Mouse (Mus musculus): ENCODE measurements around the gene Avpi1. TPM values are rescaled to one million over a fixed set of nuclear protein-coding genes. Genes with fewer than 3 reads are reported as not detected.

The Avpi1 gene
- 41.5 and 43.8 TPM in 2 replicates for polyA plus RNA-seq (2015; fragmentation: Nextera tagmentation; extraction: Ambion mirVana)

DNA sequence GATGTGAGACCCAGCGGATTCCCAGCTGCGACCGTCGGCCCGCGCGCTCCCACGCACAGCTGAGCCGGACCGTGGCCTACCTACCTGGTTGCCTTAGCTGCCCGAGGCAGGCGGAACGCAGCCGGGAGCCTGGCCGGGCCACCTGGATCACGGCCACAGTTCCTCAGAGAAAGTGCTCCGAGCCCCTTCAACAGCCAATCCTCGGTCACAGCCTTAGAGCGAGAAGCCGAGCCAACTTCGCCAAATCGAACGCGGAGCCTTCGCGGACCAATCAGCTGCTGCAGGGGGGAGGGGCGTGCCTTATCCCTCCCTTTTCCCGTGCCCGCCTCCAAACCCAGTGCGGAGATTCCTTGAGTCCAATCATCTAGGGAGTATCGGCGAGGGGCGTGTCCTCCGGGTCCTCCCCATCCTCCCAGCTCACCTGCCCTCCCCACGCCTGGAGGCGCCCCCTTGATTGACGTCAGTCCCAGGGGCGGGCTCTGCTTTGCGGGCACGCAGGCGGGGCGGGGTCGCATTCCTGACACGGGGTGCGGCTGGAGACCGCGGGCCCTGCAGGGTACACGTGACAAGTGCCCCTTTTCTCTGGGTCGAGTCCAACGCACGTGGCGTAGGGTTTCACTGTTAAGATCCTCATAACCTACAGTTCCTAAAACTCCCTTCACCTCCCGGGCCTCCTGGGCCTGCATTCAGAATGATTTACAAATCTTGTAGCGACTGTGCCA is at the start of gene Avpi1:
Avpi1 (minus strand) TSS at position 273 of the 722 bp plus-strand sequence.
- peak within 1 kb of the TSS; percentile 88 for H3K27ac ChIP-seq (ENCODE audit: low read length)
- ATAC-seq = peak; percentile 97
- under 1% methylated on average over 54 of the region's 54 CpGs for WGBS

GRCm38 (mm10) chr19:42177461-42177860 is 48.6 kb upstream of the Avpi1 start:
- Histone ChIP-seq H3K36me3 (ENCODE audit: control insufficient read depth, insufficient read depth, low read length) (no peaks in the 10 kb centered on the region; the same call in 1 of the 2 replicates), H3K9ac (ENCODE audit: low read depth, low read length) (no peak overlapping the region), H3K9me3 (ENCODE audit: control insufficient read depth, low read length) (no peaks in the 10 kb centered on the region), H3K27me3 (replicated peaks; ENCODE audit: control insufficient read depth, insufficient read depth, low read length) (no peaks in the 10 kb centered on the region), H3K4me3 (ENCODE audit: low read length) (no peak overlapping the region), H3K4me2 (ENCODE audit: low read depth, low read length) (no peak overlapping the region), H3K27ac (ENCODE audit: low read length) (no peak overlapping the region), H3K4me1 (ENCODE audit: control insufficient read depth, insufficient read depth, low read length) (no peaks in the 10 kb centered on the region)
- WGBS = 83% methylated on average over 2 of the region's 2 CpGs
- no peak for ATAC-seq

More for the DNA sequence above, at the start of gene Avpi1:
- H3K4me3 ChIP-seq (ENCODE audit: low read length) = peak within 1 kb of the TSS; percentile 62
- peak within 1 kb of the TSS; percentile 98 for H3K4me2 ChIP-seq (ENCODE audit: low read depth, low read length)
- H3K27me3 ChIP-seq (replicated peaks; ENCODE audit: control insufficient read depth, insufficient read depth, low read length) = no peaks in the 10 kb centered on the region
- H3K4me1 ChIP-seq (ENCODE audit: control insufficient read depth, insufficient read depth, low read length) = peaks cover 21% of the 10 kb centered on the region
- no peaks in the 10 kb centered on the region for H3K36me3 ChIP-seq (ENCODE audit: control insufficient read depth, insufficient read depth, low read length)
- no peaks in the 10 kb centered on the region for H3K9me3 ChIP-seq (ENCODE audit: control insufficient read depth, low read length)
- H3K9ac ChIP-seq (ENCODE audit: low read depth, low read length) = peak within 1 kb of the TSS; percentile 82

DNA sequence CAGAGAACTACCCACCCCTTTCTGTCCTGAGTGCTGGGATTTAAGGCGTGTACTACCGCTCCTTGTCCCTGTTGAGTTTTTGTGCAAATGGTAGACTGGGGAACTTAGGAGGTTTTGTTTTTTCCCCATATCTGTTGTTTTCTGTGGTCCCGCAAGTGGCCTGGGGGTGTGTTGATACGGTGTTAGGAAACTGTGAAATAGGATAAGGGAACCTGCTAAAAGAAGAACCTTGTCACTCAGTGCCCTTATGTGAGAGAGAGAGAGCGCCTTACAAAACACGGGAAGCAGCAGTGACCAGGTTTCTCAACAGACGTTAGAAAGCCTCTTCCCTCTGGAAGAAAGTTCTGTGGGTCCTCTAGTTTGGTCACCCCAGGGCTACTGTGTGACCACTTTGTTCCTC is 48.0 kb upstream of the Avpi1 start:
- no peaks in the 10 kb centered on the region for H3K4me1 ChIP-seq (ENCODE audit: control insufficient read depth, insufficient read depth, low read length)
- H3K9me3 ChIP-seq (ENCODE audit: control insufficient read depth, low read length) = no peaks in the 10 kb centered on the region
- 88% methylated on average over 7 of the region's 7 CpGs for WGBS
- H3K4me3 ChIP-seq (ENCODE audit: low read length) = no peak overlapping the region
- H3K36me3 ChIP-seq (ENCODE audit: control insufficient read depth, insufficient read depth, low read length) = no peaks in the 10 kb centered on the region
- H3K27ac ChIP-seq (ENCODE audit: low read length) = no peak overlapping the region
- H3K4me2 ChIP-seq (ENCODE audit: low read depth, low read length) = no peak overlapping the region
- ATAC-seq = no peak
- H3K9ac ChIP-seq (ENCODE audit: low read depth, low read length) = no peak overlapping the region
- H3K27me3 ChIP-seq (replicated peaks; ENCODE audit: control insufficient read depth, insufficient read depth, low read length) = no peaks in the 10 kb centered on the region

DNA sequence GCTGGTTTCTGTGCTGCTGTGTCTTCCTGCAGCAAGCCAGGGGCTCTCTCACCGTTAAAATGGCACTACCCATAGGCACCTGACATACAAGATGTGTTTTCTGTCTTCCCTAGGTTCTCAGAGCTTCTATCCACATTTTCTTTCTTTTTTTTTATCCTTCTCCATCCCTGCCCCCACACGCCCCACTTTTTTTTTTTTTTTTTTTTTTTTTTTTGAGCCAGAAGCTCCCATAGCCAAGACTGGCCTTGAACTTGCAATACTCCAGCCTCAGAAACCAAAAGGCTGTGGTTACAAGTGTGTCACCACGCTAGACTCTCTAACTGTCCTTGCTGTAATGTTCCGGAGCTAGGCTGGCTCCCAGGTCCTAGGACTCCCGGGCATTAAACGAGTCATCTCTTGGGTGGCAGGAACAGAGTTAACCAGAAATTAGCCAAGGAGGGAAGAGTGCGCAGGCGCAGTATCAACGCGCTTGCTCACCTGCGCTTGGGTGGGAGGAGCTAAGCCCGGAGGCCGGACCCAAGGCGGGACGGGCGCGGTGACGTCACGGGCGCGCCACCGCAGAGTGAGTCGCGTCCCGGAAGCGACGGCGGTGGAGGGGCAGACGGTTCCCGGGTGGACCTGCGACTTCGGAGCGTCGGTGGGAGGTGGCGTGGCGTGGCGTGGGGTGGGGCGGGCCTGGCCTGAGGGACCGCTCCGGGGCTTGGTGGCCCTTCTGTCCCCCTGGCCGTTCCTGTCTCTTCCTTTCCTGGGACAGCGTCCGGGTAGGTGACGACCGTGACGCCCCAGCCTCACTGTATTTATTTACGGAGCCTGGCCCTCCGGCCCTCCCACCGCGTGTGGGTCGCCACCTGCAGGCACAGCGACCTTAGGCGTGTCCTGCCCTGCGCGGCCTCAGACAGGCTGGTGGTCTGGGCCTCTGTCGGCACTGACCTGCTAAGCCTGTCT is 41.4 kb upstream of the Avpi1 start:
- Histone ChIP-seq H3K4me1 (ENCODE audit: control insufficient read depth, insufficient read depth, low read length) (peaks cover 21% of the 10 kb centered on the region), H3K27ac (ENCODE audit: low read length) (peak overlapping the region; percentile 35; the same call in 1 of the 2 replicates), H3K9ac (ENCODE audit: low read depth, low read length) (peak overlapping the region; percentile 89), H3K4me2 (ENCODE audit: low read depth, low read length) (peak overlapping the region; percentile 87), H3K36me3 (ENCODE audit: control insufficient read depth, insufficient read depth, low read length) (no peaks in the 10 kb centered on the region), H3K9me3 (ENCODE audit: control insufficient read depth, low read length) (no peaks in the 10 kb centered on the region), H3K27me3 (replicated peaks; ENCODE audit: control insufficient read depth, insufficient read depth, low read length) (no peaks in the 10 kb centered on the region), H3K4me3 (ENCODE audit: low read length) (peak overlapping the region; percentile 93)
- peak; percentile 90 for ATAC-seq
- 1% methylated on average over 55 of the region's 56 CpGs for WGBS

- peaks cover 21% of the 10 kb centered on the region for H3K4me1 ChIP-seq (ENCODE audit: control insufficient read depth, insufficient read depth, low read length)
- 49% methylated on average over 10 of the region's 10 CpGs for WGBS
- ATAC-seq = peak; percentile 22
- peak overlapping the region; percentile 35; the same call in 1 of the 2 replicates for H3K27ac ChIP-seq (ENCODE audit: low read length)
- H3K9me3 ChIP-seq (ENCODE audit: control insufficient read depth, low read length) = no peaks in the 10 kb centered on the region
- H3K4me3 ChIP-seq (ENCODE audit: low read length) = peak overlapping the region; percentile 93
- peak overlapping the region; percentile 87 for H3K4me2 ChIP-seq (ENCODE audit: low read depth, low read length)
- peak overlapping the region; percentile 4; the same call in 1 of the 2 replicates for H3K9ac ChIP-seq (ENCODE audit: low read depth, low read length)
- no peaks in the 10 kb centered on the region for H3K27me3 ChIP-seq (replicated peaks; ENCODE audit: control insufficient read depth, insufficient read depth, low read length)
- no peaks in the 10 kb centered on the region for H3K36me3 ChIP-seq (ENCODE audit: control insufficient read depth, insufficient read depth, low read length)
Measured at GRCm38 (mm10) chr19:42169322-42169975, 40.6 kb upstream of the Avpi1 start.

DNA sequence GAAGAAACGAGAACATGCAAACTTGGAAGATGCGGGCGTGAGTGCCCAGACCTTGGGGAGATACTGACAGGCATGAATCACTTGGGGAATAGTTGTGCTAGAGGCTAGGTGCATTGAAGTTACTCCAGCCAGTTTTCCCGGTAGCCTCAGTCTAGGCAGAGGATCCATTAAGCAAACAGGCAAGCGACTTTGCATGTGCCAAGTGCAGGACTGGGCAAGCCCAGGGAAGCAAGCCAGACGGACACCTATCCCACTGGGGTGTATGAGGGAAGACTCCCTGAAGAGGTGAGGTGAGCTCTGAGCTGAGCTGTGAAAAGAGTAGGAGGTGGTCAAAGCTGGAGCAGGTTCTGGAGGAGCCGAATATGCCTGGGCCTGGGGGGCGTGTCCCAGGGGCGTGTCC is 38.6 kb upstream of the Avpi1 start:
- no peak for ATAC-seq
- Histone ChIP-seq H3K27ac (ENCODE audit: low read length) (no peak overlapping the region), H3K27me3 (replicated peaks; ENCODE audit: control insufficient read depth, insufficient read depth, low read length) (no peaks in the 10 kb centered on the region), H3K4me1 (ENCODE audit: control insufficient read depth, insufficient read depth, low read length) (peaks cover 23% of the 10 kb centered on the region), H3K9ac (ENCODE audit: low read depth, low read length) (no peak overlapping the region), H3K4me2 (ENCODE audit: low read depth, low read length) (no peak overlapping the region), H3K36me3 (ENCODE audit: control insufficient read depth, insufficient read depth, low read length) (no peaks in the 10 kb centered on the region), H3K9me3 (ENCODE audit: control insufficient read depth, low read length) (no peaks in the 10 kb centered on the region), H3K4me3 (ENCODE audit: low read length) (no peak overlapping the region)
- WGBS = 67% methylated on average over 9 of the region's 9 CpGs

DNA sequence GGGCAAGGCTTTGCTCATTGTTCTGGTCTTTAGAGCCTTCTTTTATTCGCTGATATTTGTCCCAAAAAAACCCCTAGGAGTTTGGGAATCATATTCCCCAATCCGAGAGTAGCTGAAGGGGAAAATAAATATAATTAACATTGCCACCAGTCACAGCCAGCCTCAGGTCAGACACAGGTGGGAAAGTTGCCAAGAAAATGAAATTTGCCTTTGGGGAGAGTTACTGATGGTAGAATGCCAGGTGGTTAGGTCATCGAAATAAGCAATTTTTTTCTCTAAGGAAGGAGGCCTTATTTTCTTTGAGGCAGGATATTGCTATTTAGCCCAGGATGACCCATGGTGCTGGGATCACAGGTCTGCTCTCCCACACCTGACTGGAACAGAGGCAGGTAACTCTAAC is 37.9 kb upstream of the Avpi1 start:
- H3K27ac ChIP-seq (ENCODE audit: low read length) = no peak overlapping the region
- peaks cover 23% of the 10 kb centered on the region for H3K4me1 ChIP-seq (ENCODE audit: control insufficient read depth, insufficient read depth, low read length)
- no peak overlapping the region for H3K4me2 ChIP-seq (ENCODE audit: low read depth, low read length)
- no peaks in the 10 kb centered on the region for H3K36me3 ChIP-seq (ENCODE audit: control insufficient read depth, insufficient read depth, low read length)
- H3K9me3 ChIP-seq (ENCODE audit: control insufficient read depth, low read length) = no peaks in the 10 kb centered on the region
- no peak overlapping the region for H3K9ac ChIP-seq (ENCODE audit: low read depth, low read length)
- no peak for ATAC-seq
- WGBS = 49% methylated on average over 3 of the region's 3 CpGs
- H3K27me3 ChIP-seq (replicated peaks; ENCODE audit: control insufficient read depth, insufficient read depth, low read length) = no peaks in the 10 kb centered on the region
- no peak overlapping the region for H3K4me3 ChIP-seq (ENCODE audit: low read length)

- no peak for ATAC-seq
- WGBS = 3% methylated on average over 12 of the region's 12 CpGs
- H3K27me3 ChIP-seq (replicated peaks; ENCODE audit: control insufficient read depth, insufficient read depth, low read length) = no peaks in the 10 kb centered on the region
- no peak overlapping the region for H3K9ac ChIP-seq (ENCODE audit: low read depth, low read length)
- H3K27ac ChIP-seq (ENCODE audit: low read length) = no peak overlapping the region
- H3K4me2 ChIP-seq (ENCODE audit: low read depth, low read length) = peak overlapping the region; percentile 30; the same call in 1 of the 2 replicates
- peaks cover 16% of the 10 kb centered on the region for H3K4me1 ChIP-seq (ENCODE audit: control insufficient read depth, insufficient read depth, low read length)
- H3K4me3 ChIP-seq (ENCODE audit: low read length) = no peak overlapping the region
- H3K36me3 ChIP-seq (ENCODE audit: control insufficient read depth, insufficient read depth, low read length) = no peaks in the 10 kb centered on the region
- H3K9me3 ChIP-seq (ENCODE audit: control insufficient read depth, low read length) = no peaks in the 10 kb centered on the region
Measured at GRCm38 (mm10) chr19:42166130-42166529, 37.3 kb upstream of the Avpi1 start.

DNA sequence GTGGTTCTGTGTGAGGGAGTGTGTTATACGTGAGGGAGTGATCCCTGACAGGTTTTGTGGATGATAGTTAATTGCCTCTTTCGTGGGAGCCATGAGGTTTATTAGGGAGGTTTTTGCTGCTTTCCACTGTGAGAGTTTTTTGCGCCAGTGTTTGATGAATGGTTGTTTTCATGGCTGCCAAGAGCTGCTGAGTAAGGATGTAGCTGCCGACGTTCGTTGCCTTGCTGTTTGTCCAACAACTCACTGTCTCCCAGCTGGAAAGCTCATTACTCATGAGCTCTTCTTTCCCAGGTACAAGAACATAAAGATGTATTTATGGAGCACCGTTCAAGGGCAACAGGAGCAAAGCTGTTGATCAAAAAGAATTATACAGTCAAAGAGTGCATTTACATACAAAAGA is 35.3 kb upstream of the Avpi1 start:
- Histone ChIP-seq H3K4me3 (ENCODE audit: low read length) (no peak overlapping the region), H3K9ac (ENCODE audit: low read depth, low read length) (no peak overlapping the region), H3K4me2 (ENCODE audit: low read depth, low read length) (no peak overlapping the region), H3K36me3 (ENCODE audit: control insufficient read depth, insufficient read depth, low read length) (no peaks in the 10 kb centered on the region), H3K4me1 (ENCODE audit: control insufficient read depth, insufficient read depth, low read length) (peaks cover 4% of the 10 kb centered on the region; the same call in 1 of the 2 replicates), H3K9me3 (ENCODE audit: control insufficient read depth, low read length) (no peaks in the 10 kb centered on the region), H3K27me3 (replicated peaks; ENCODE audit: control insufficient read depth, insufficient read depth, low read length) (no peaks in the 10 kb centered on the region), H3K27ac (ENCODE audit: low read length) (no peak overlapping the region)
- 27% methylated on average over 7 of the region's 7 CpGs for WGBS
- no peak for ATAC-seq

All from intestine, embryonic 16.5 days (tissue).